In genomic region chr17:36788801-36789200, GRCm38 (mm10) we compare ENCODE assay signal across 9 mouse cellular contexts. TPM values are rescaled to one million over a fixed set of nuclear protein-coding genes. Genes with fewer than 3 reads are reported as not detected.
A peak's percentile ranks its signal among the peaks of the same experiment; 100 is the strongest.
DNase-seq lines count a peak whose midpoint lies in the region; ATAC-seq lines count a peak whose summit lies in the region.
"Not testable (repeated sequence)": the region's sequence is repeated elsewhere in the genome, so short reads cannot be mapped to it uniquely, and the experiment has no call there.
"Had no signal": no experiment of that assay in that cellular context is flagged by ENCODE, and none has a peak within 500 bp of the region (broad histone marks: within the 10 kb centered on the region; RNA-seq: fewer than 3 reads in every experiment).

No protein-coding gene starts in this region.

- H3K36me3 ChIP-seq in midbrain, embryonic 12.5 days: not testable (repeated sequence)

- H3K4me3 ChIP-seq in midbrain, embryonic 12.5 days: not testable (repeated sequence)

- not testable (repeated sequence) for H3K4me1 ChIP-seq in midbrain, embryonic 12.5 days

- DNase-seq in 3T3-L1 (ENCODE audit: low read depth, low spot score): peak; percentile 93
- DNase-seq in adrenal gland, adult 8-10 months: peak; percentile 47
- DNase-seq in embryo, embryonic 11 days: peak; percentile 81
- DNase-seq in gastrocnemius, postnatal 4 days (ENCODE audit: low spot score in 2 of 2): peak; percentile 18 to 55
- DNase-seq in kidney, adult 11 months: peak; percentile 62
- DNase-seq in left cerebral cortex, postnatal 10 days (ENCODE audit: extremely low spot score in 1 of 2, low spot score in 2 of 2): peak; percentile 85 to 86
- DNase-seq in right cerebral cortex, postnatal 4 days: peak; percentile 76

- not testable (repeated sequence) for H3K9ac ChIP-seq in midbrain, embryonic 12.5 days (replicated peaks)

- H3K4me2 ChIP-seq in midbrain, embryonic 12.5 days (replicated peaks): not testable (repeated sequence)

- intact Hi-C loops in left cerebral cortex, postnatal 10 days (cut with DNase I): loop anchor here (5.0 kb wide), 1 partner anchor 432 kb away; no protein-coding TSS in a partner anchor

- ATAC-seq in midbrain, embryonic 12.5 days (ENCODE audit: low FRiP score, low read depth): peak; percentile 68

- H3K27ac ChIP-seq in midbrain, embryonic 12.5 days (replicated peaks): not testable (repeated sequence)

- not testable (repeated sequence) for H3K27me3 ChIP-seq in midbrain, embryonic 12.5 days

- H3K9me3 ChIP-seq in midbrain, embryonic 12.5 days: not testable (repeated sequence)

RNA-seq across cellular contexts. Expression of gene H2-M10.5, which starts 16.1 kb away (rescaled TPM):
- not detected for total RNA-seq in adrenal gland, adult 8-10 months (2022)
- total RNA-seq in gastrocnemius, postnatal 4 days (2021): not detected
- total RNA-seq in left cerebral cortex, postnatal 10 days (2021): not detected
- polyA plus RNA-seq in midbrain, embryonic 12.5 days (2016; fragmentation: Nextera tagmentation; extraction: Ambion mirVana): not detected in 2 replicates
- polyA plus RNA-seq: liver, embryonic 11.5 days had no signal

RNA-seq across cellular contexts. Expression of gene H2-M10.6, which starts 23.2 kb away (rescaled TPM):
- not detected for total RNA-seq in adrenal gland, adult 8-10 months (2022)
- not detected for total RNA-seq in gastrocnemius, postnatal 4 days (2021)
- not detected for total RNA-seq in left cerebral cortex, postnatal 10 days (2021)
- not detected in 2 replicates for polyA plus RNA-seq in midbrain, embryonic 12.5 days (2016; fragmentation: Nextera tagmentation; extraction: Ambion mirVana)
- polyA plus RNA-seq: liver, embryonic 11.5 days had no signal

RNA-seq across cellular contexts. Expression of gene Trim26, which starts 48.1 kb away (rescaled TPM):
- 10 to 100 TPM; 60.6 to 88.8 (median 74.4) TPM for total RNA-seq in adrenal gland, adult 8-10 months (2022)
- total RNA-seq in gastrocnemius, postnatal 4 days (2021): 10 to 100 TPM; 24.3 to 25.6 TPM
- 10 to 100 TPM; 30.1 to 30.3 TPM for total RNA-seq in left cerebral cortex, postnatal 10 days (2021)
- polyA plus RNA-seq in midbrain, embryonic 12.5 days (2016; fragmentation: Nextera tagmentation; extraction: Ambion mirVana): 48.9 and 49.0 TPM in 2 replicates

Comparison
In these comparisons a context has a peak if more than half of its experiments do, and no peak if none do; other contexts are left out.
1. DNase-seq: peak in every context shown above with its lines; median percentile 93 in 3T3-L1; 86 in left cerebral cortex, postnatal 10 days; 81 in embryo, embryonic 11 days; 76 in right cerebral cortex, postnatal 4 days; 62 in kidney, adult 11 months; 47 in adrenal gland, adult 8-10 months; 36 in gastrocnemius, postnatal 4 days.